Mouse (Mus musculus) spleen, postnatal 4 days (tissue): ENCODE measurements at regions not wholly inside any gene's neighbourhood (a gene's known extent, or its start where the extent isn't known, plus 50 kb on each side); places are given as distances from the start of the nearest gene placed in this dataset.
A peak's percentile ranks its signal among the peaks of the same experiment; 100 is the strongest.
"Not testable (repeated sequence)": the region's sequence is repeated elsewhere in the genome, so short reads cannot be mapped to it uniquely, and the experiment has no call there.

ENCODE experiments used
- DNase-seq, 2 experiments: peaks; one replicate each; pipeline ENCODE4 v3.0.0; 2022; ENCODE audit warnings: low spot score in 2 of 2

DNA sequence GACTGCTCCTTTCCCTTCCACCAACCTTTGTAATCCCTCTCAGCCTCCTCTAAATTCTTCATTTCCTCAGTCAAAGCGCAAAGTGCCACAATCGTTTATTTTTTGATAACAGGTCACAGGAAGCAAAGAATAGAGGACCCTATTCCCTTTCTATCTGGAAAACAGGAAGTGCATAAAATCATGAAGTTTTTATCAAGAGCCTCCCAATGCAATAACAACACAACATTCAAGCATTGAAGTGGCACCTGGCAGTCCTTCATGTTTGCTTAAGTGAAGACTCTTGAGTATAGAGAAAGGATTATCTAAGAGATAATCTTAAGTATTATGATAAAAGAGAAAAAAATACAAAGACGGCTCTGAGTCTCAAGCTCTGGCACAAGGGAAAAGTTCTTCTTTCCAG, 111.9 kb downstream of the Ibtk start:
- no peak for DNase-seq

DNA sequence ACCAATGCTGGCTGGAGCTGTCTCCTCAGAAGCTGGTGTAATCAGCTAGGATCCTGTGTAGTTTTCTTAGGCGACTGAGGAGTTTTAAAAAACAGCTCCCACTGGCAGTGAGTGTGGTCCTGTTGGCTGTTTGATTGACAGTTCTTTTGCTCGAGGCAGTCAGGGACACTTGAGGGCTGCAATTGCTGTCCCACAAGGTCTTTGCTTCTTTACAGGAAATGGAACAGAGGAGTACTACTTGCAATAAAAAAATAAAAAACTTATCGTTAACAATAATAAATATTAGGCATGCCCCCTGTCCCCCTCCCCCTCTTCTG, 113.0 kb downstream of the Ibtk start:
- no peak for DNase-seq

DNA sequence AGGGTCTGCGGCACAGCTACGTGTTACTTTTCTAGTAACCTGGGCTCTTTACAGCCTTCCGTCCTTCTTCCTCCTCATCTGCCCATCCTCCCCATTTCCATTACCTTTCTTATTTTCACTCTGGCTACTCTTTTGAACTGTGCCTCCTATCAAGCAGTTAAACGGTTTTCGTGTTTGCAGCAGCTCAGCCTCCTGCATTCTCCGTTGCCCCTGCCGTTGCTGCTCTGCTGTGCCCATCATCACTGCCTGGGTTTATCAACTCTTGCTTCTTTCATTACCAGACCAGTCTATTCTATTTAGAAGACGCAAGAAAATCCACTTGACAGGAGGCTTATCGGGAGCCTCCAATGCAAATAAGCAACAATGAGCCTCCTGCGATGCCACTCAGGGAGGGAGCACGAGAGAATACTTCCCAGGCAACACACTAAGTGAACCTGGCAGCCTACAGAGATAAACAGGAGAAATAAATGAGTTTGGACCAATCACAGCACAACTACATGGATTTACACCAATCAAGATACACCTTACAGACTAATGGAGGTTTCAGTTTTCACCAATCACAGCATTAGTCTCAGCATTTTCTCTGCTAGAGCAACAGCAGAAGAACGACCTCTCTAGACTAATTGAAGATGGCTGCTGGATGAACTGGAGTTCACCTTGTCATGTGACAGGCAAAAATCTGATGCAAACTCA, 113.5 kb downstream of the Ibtk start:
- DNase-seq = no peak

DNA sequence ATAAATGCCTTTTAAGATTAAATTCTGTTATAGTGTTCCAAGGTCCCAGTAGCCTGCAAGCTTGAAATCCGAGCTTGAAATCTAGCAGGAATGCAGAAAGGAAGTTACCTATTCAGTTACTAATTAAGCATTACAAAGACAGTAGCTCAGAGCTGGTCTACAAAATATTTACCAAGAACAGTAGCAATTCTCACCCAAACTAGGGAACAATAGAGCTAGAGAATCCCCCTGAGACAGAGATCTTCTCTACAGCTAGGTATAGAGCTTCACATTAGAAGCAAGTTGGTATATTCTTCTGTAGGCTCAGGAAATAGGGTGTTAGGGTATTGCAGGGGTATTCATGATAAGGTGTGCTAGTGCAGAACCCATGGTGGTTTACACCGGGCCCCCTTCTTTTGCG, 114.3 kb downstream of the Ibtk start:
- not testable (repeated sequence) for DNase-seq

DNA sequence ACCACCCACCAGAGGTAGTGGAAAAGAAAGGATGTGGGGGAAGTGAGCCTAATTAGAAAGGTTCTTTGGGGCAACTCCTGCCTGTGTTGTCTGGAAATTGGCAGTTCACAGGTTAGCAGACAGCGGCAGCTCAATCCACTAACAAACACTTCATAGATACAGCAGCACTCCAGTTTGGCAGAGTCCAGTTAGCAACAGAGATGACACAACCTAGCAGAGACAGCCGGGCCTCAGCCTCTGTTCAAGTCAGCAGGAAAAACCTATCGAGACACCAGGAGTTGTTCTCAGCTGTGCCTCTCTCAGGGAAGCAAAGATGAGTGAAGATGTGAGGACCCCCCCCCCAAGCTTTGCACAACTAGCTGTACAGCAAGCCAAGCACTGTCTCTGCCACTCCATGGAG, 131.2 kb downstream of the Ibtk start:
- no peak for DNase-seq

DNA sequence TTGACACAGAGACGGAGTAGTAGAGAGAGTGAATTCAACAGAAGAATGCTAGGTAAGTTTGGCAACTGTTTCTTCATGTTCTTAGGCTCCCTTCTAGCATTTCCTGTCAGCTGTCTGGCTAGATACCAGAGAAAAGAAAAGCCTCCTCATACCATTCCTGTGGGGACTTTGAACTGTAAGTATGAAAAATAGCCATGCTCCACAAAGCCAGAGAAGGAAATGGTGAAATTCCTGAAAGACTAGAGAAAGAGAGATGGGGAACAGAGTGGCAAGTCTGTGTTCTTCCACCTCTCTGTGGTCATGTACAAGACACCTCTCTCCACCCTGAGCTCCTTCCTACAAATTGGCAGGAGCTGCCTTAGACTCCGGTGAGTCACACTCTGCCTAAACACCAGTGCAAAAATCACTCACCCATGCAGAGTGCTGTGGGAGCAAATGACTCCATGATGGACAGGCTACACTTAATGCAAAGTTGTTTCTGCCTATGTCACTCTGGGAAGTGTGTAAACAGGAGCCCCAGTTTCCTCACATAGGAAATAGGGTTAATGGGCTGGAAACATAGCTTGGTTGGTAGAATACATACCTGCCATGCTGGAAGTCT, 131.9 kb downstream of the Ibtk start:
- no peak for DNase-seq

DNA sequence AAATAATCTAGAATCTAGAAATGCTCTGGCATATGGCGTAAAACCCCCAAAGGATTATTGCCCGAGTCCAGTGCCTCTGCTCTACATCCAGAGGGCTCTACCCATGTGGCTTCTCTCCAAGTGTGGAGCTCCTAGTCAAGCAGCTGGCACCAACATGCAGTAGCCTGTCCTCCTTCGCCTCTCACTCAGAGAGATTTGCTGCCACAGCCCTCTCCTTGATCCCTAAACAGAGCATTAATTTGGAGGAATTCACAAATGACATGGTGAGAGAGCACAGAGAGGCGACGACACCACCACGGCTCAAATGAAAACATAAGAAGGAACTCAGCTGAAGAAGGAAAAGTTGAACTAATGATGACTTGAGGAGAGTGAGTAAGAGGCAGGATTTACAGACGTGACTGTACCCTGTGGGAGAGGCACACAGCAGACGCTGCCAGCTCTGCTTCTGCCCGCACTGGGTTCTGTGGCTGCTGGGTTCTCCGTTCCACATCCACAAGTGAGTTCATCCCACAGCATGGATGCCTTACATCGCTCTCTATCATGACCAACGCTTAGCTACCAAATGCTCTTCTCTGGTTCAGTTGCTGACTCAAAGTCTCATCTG, 132.8 kb downstream of the Ibtk start:
- no peak for DNase-seq

DNA sequence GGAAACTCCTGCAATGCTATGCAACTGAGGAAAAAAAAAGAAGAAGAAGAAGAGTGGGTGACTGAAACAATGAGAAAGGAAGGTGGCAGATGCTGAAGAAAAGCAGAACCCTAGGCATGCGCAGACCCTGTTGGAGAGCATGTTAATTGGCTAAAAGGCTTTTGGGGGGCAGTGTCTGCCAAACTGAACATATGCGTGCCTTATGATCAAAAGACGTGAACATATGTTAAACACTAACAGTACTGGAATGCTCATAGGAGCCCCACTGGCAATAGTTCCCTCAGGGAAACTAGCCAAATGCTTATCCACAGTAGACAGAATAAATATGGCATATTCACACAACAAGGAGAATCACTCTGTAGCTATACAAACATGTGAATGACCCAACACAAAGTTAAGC, 140.0 kb downstream of the Ibtk start:
- no peak for DNase-seq

DNA sequence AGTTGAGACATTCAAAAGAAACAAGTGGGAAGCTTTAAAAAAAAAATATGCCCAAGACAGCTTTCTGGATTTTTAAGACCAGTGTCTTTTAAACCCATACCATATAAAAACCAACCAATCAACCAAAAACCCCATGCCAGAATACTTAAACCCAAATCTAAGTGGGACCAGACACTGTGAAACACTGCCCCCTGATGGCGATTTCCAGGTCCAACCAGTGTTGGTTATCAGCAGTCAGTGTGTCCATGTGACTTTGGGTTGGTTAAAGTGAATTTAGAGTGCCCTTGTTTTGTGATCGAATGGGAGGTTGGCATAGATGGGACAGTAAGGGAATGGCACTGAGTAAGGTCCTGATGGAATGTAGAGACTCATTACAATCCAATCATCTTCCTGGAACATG, 152.2 kb downstream of the Ibtk start:
- peak; percentile 16 to 70 for DNase-seq

DNA sequence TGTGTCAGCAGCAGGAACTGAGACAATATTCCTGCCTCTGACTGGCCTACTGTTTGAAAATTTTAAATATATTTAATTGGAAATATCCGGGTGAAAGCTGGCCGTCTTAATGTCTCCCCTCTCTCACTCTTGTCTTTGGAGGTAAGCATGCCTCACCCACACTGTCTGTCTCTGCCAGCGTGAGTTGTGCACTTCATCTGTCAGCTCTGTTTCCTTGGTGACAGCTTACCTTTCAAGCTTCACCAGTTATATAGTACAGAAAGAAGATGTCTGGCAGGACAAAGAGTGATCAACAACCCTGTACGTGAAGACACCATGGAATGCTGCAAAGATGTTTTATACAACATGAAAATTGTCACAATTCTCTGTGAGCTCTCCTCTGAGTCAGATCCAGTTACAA, 155.3 kb downstream of the Ibtk start:
- no peak for DNase-seq

DNA sequence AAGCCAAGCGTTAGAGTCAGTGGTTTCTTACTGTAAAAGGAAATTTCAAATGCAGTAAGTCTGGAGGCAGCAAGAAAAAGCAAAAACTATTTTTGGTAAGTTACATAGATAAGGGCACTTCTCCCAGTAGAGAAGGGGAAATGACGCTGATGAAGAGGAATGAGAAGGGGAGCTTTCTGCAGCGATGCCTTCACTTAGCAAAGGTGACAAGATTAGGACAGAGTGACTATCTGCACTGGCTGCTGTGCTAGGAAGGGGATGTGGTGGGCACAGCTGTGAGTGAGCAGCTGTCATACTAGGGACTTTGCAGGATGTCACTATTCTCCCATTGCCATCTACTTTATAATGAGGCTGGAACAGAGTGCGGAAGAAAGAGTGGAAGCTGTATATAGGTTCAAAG, 156.5 kb downstream of the Ibtk start:
- DNase-seq = no peak

DNA sequence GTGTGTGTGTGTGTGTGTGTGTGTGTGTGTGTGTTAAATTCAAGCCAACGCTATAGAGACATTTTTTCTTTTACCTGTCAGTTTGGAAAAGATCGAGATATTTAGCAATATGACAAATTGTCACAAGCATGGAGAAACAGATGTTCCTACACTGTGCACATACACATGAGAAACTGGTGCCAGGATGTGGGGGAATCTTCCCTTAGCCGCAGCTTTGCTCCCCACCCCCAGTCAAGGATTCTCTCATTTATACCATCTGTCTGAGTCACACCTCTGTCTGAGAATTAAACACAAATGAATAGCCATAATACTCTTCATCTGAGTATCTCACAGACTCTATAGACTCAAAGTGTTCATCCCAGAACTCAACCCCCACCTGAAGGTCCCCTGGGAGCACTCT, 159.9 kb downstream of the Ibtk start:
- no peak for DNase-seq

DNA sequence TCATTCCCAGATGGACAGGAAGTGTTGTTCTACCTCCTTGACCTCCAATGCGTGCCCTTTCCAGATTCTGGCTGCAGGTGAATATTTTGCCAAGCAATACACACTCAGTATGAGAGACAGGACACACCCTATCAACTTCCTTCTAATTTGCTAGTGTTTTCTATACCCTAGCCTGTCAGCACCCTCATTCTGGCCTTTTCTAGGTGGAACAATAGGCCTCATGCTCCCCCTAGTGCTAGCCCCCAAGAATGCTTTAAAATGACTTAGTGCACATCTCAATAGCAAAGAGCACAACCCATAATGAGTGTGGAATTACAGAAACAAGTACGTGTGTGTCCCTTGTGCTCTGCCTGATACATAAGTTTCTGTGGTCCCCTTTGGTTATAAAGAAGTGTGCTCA, 161.1 kb downstream of the Ibtk start:
- peak in 1 of 2 experiments; percentile 15 for DNase-seq

DNA sequence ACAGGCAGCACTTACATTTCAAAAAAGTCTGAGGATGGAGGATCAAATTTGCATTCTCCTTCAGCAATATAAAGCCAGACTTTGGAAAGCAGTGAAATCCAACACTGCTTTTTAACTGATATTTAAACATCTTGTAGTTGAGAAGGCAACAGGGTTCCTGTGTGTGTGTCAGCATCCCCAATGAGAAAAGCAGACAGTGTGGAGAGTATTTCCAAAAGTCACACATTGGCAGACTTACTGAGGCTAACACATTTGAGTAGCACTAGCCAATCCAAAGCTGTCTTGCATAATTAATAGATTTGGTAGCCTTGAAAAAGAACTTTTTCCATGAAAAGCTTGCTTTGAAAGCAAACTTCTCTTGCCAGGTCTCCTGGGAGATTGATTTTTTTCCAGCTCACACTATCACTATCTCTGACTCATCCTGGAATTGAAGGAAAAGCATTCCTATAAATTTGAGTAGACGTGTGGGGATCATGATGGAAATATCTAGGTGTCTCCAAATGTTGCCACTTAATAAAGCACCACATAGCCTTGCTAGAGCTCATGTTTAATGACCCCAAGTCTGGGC, 168.0 kb downstream of the Ibtk start:
- no peak for DNase-seq

DNA sequence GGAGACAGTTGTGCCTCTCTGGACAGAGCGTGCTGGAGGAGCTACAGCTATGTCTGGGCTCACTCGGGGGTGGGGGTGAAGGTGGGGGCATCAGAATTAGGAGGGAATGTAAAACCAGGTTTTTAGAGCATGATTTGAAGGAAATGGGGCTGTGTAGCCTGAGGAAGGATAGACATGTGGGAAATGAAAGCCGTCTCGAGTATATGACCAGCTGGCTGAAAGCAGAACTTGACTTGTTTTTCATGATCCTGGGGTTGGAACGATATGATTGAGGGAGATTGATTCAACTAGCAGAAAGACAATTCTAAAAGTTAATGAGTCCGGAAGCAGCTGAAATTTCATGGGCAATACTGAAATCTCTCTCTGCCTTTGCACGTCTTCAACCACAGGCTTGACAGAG, 171.3 kb downstream of the Ibtk start:
- no peak for DNase-seq

DNA sequence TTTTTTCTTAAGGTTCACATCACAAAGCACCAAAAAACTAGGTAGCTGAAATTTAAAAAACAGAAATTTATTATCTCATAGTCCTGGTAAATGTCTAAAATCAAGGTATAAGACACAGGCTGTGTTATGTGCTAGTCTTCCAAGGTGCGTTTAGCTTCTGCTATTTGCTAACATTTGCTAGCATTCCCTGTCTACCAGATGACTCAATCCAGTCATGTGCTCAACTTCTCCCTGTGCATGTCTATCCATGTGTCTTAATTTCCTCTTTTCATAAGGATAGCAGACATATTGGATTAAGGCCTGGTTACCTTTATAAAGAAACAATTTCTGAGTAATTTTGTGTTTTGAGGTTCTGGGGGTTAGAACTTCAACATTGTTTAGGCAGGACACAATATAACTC, 171.8 kb downstream of the Ibtk start:
- DNase-seq = no peak

DNA sequence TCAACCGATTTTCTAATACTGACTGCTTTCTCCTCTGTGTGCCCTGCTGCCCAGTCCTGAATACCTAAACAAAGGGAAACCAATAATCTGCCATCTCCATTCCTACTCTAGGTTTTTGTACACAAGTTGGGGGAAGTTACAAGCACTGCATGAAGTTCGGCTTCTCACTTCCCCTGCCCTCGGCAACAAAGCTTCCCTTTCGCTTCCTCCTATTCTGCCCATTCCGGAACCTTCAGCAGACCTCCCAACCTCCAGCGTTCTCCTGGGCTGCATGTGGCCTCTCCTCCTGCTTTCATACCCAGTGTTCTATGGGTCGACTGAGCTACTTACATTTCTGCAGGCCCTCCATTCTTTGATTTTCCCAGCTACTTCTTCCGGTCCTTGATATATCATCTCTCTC, 180.3 kb downstream of the Ibtk start:
- DNase-seq = no peak

DNA sequence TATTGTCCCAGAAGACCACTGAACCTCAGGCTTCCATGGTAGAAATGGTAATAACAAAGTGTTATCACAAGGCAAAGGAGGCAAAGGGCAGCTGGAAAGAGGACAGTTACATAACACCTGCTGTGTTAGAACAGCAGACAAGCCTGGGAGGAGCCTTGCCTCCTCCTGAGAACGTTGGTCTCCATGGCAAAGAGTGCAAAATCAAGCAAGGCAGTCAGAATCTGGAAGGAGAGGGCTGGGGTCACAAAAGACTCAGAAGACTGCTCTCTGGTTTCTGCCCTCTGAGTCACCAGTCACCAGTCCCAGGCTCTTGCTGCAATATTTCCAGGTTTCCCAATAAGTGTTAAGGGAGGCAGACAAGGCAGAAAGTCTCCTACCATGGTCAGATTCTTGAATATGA, 197.3 kb downstream of the Ibtk start:
- no peak for DNase-seq

DNA sequence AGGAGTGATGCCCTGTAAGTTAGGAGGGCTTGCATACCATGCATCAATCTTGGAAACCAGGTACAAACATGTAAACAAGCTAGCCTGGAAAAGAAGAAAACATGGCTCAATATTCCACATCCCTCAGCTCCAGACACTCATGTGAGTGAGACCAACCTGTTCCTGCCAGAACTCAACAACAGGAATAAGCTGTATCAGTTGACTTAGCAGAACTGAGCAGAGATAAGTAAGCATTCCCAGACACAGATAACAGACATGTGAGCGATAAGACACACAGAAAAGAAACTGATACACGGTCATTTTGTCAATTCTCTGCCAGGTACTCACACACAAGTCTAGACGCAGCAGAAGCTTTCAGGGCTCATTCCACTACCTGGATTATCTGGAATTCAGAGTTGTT, 198.7 kb downstream of the Ibtk start:
- no peak for DNase-seq

DNA sequence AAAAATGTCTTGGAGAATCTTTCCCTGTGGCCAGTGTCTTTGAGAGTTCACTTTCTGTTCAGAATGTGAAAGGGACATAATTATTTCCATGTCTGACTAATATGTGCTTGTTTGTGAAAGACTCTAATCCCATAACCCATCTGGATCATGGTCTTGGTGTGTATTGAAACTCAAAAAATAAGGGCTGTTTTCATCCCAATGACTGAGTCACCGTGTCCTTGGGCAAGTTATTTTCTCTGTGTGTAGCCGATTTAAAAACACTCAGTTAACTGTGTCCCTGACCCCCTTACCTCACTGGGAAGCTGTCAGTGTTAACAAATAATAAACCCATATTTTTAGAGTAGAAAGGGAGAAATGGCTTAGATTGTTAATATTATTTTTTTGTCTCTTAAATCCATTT, 202.9 kb downstream of the Ibtk start:
- no peak for DNase-seq

DNA sequence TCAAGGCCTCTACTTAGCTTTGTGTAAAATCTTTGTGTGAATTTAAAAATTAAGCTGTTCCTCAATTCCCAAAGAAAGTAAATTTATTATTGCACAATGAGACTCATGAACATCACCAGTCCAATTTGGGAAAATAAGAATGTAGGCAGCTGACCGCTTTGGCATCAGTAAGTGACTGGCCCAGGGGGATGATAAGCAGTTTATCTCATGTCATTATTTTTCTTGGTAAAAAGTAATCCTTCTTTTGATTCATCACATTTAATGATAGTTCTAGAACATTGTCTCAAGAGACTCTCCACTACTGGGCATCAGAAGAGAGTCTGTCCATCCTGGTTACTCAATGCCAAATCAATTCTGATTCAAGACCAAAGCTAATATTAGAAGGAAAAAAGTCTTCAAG, 203.6 kb downstream of the Ibtk start:
- no peak for DNase-seq

DNA sequence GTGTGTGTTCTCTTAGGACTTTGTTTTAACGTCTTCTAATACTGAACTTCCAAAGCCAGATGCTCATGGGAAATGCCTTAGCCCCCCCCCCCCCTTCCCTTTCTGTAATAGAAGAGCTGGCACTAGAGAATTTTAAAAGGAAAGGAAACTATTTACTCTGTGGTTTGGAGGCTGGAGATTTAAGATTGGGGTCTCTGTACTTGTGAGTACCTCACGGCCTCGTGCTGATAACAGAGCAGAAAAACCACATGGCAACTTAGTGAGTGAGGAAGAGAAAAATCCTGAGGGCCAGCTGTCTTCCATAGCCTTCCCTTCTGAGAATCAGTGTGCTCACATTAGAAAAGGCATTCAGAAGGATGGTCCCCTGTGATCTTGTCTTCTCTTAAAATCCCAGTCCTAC, 210.6 kb downstream of the Ibtk start:
- DNase-seq = no peak

DNA sequence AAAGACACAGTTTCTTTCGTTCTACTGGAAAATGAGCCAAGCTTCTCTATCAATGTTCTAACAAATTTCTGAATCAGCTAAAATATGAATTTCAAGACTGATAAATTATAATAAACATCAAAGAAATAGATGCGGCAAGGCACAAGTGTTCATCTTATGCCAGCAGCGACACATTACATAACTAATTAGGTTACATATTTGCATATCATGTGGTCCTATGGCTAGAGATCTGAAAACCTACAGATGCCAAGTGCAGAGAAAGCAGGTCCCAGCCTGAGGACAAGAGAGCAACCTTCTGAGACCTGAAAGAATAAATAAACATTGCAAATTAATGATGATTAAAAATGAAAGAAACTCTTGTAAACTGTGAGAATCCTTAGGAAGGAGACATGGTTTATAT, 201.3 kb upstream of the Tent5a start:
- DNase-seq = no peak

DNA sequence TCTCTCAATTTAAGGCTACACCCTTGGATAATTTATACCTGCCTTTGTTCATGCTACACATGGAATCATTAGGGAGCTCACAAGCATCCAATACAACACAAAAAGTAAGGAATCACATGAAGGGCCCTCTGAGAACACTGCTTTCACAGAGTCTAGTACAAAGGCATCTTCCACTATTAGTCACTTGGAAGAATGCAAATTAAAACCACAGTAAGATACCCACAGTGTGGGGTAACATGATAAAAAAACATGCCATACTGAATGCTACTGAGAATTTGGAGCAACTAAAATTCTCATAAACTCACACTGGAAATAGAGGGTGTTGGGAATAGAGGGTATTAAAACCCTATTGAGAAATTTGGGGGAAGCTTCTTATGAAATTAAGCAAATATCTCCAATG, 197.6 kb upstream of the Tent5a start:
- no peak for DNase-seq
